Comparison of ENCODE assay signal across 8 mouse cellular contexts in genomic region chr16:18348601-18349175, GRCm38 (mm10). TPM values are rescaled to one million over a fixed set of nuclear protein-coding genes. Genes with fewer than 3 reads are reported as not detected.
A peak's percentile ranks its signal among the peaks of the same experiment; 100 is the strongest.
DNase-seq lines count a peak whose midpoint lies in the region; ATAC-seq and TF ChIP-seq lines count a peak whose summit lies in the region.

No protein-coding gene starts in this region.

- 0 out of 2 replicates have a peak overlapping the region, but pooled peaks have one; percentile 8 for H3K27ac ChIP-seq in cerebellum, adult 2 months (ENCODE audit: insufficient read depth, low read length)
- H3K27ac ChIP-seq in heart, embryonic 16.5 days (ENCODE audit: low read length) = no peak overlapping the region
- H3K27ac ChIP-seq in limb, embryonic 12.5 days = no peak overlapping the region
- peak overlapping the region; percentile 78 for H3K27ac ChIP-seq in midbrain, embryonic 16.5 days (ENCODE audit: low read length)

- no peak for TF ChIP-seq CTCF in cerebellum, adult 2 months (IDR thresholded peaks at IDR 0.05; ENCODE audit: borderline replicate concordance, insufficient read depth, low read depth, low read length)
- TF ChIP-seq CTCF in brain, embryonic 14.5 days (IDR thresholded peaks at IDR 0.05; ENCODE audit: borderline replicate concordance, extremely low read depth, insufficient read depth, insufficient read length) = no peak

- WGBS in cerebellum, adult 2 months = 0% methylated on average over 28 of the region's 28 CpGs
- 0% methylated on average over 28 of the region's 28 CpGs for WGBS in heart, embryonic 16.5 days
- WGBS in limb, embryonic 12.5 days = 1% methylated on average over 28 of the region's 28 CpGs
- WGBS in midbrain, embryonic 16.5 days = under 1% methylated on average over 27 of the region's 28 CpGs

- H3K9me3 ChIP-seq in heart, embryonic 16.5 days (replicated peaks; ENCODE audit: control insufficient read depth, low read length) = no peaks in the 10 kb centered on the region
- H3K9me3 ChIP-seq in limb, embryonic 12.5 days = no peaks in the 10 kb centered on the region
- H3K9me3 ChIP-seq in midbrain, embryonic 16.5 days (replicated peaks; ENCODE audit: control insufficient read depth, low read length, poor library complexity, severe bottlenecking) = no peaks in the 10 kb centered on the region

- H3K4me1 ChIP-seq in cerebellum, adult 2 months (ENCODE audit: control insufficient read depth, insufficient read depth, low read length) = peaks cover 28% of the 10 kb centered on the region
- peaks cover 14% of the 10 kb centered on the region for H3K4me1 ChIP-seq in heart, embryonic 16.5 days (ENCODE audit: control insufficient read depth, insufficient read depth, low read length)
- peaks cover 13% of the 10 kb centered on the region for H3K4me1 ChIP-seq in limb, embryonic 12.5 days (replicated peaks)
- H3K4me1 ChIP-seq in midbrain, embryonic 16.5 days (ENCODE audit: control insufficient read depth, insufficient read depth, low read length) = peaks cover 32% of the 10 kb centered on the region

- peak overlapping the region; percentile 82 for H3K9ac ChIP-seq in heart, embryonic 16.5 days (ENCODE audit: low read length)
- peak overlapping the region; percentile 72 for H3K9ac ChIP-seq in limb, embryonic 12.5 days (replicated peaks)
- peak overlapping the region; percentile 94 for H3K9ac ChIP-seq in midbrain, embryonic 16.5 days (ENCODE audit: low read depth, low read length)

- DNase-seq in cerebellum, adult 2 months = peak; percentile 59 to 68
- no peak for DNase-seq in cerebellum, adult 8-10 months
- peak; percentile 69 for DNase-seq in 3134 (ENCODE audit: extremely low read depth, insufficient read length, low spot score)
- peak; percentile 59 for DNase-seq in brain, embryonic 14.5 days (ENCODE audit: low read depth)
- no peak for DNase-seq in spleen, postnatal 4 days (ENCODE audit: low spot score in 2 of 2)

- peak overlapping the region; percentile 94 for H3K4me3 ChIP-seq in cerebellum, adult 2 months (replicated peaks; ENCODE audit: insufficient read depth, low read depth, low read length)
- peak overlapping the region; percentile 81 for H3K4me3 ChIP-seq in heart, embryonic 16.5 days (ENCODE audit: low read length)
- peak overlapping the region; percentile 71 for H3K4me3 ChIP-seq in limb, embryonic 12.5 days (replicated peaks)
- peak overlapping the region; percentile 97 for H3K4me3 ChIP-seq in midbrain, embryonic 16.5 days (ENCODE audit: low read depth, low read length)

- no peaks in the 10 kb centered on the region for H3K36me3 ChIP-seq in heart, embryonic 16.5 days (ENCODE audit: control insufficient read depth, insufficient read depth)
- H3K36me3 ChIP-seq in limb, embryonic 12.5 days = no peaks in the 10 kb centered on the region
- H3K36me3 ChIP-seq in midbrain, embryonic 16.5 days (ENCODE audit: control insufficient read depth, insufficient read depth, low read length) = no peaks in the 10 kb centered on the region

- peak overlapping the region; percentile 99 for H3K4me2 ChIP-seq in heart, embryonic 16.5 days (ENCODE audit: low read depth, low read length)
- peak overlapping the region; percentile 99 for H3K4me2 ChIP-seq in limb, embryonic 12.5 days
- peak overlapping the region; percentile 77 for H3K4me2 ChIP-seq in midbrain, embryonic 16.5 days (ENCODE audit: low read length)

- TF ChIP-seq POLR2A in cerebellum, adult 2 months (IDR thresholded peaks at IDR 0.05; ENCODE audit: borderline replicate concordance, insufficient read depth, low read length) = no peak
- TF ChIP-seq POLR2A in brain, embryonic 14.5 days (IDR thresholded peaks at IDR 0.05; ENCODE audit: borderline replicate concordance, extremely low read depth, insufficient read depth, insufficient read length, poor library complexity, severe bottlenecking) = no peak

- no peak for ATAC-seq in heart, embryonic 16.5 days (replicated peaks; ENCODE audit: extremely low read depth, insufficient read depth, low FRiP score)
- ATAC-seq in limb, embryonic 12.5 days (ENCODE audit: insufficient number of reproducible peaks, insufficient read depth, low FRiP score, low TSS enrichment, low read depth) = no peak
- peak; percentile 1 for ATAC-seq in midbrain, embryonic 16.5 days

- H3K27me3 ChIP-seq in cerebellum, adult 2 months (ENCODE audit: control insufficient read depth, insufficient read depth, low read length) = no peaks in the 10 kb centered on the region
- peaks cover 11% of the 10 kb centered on the region for H3K27me3 ChIP-seq in heart, embryonic 16.5 days (ENCODE audit: control insufficient read depth, insufficient read depth, low read length)
- peaks cover 48% of the 10 kb centered on the region for H3K27me3 ChIP-seq in limb, embryonic 12.5 days
- H3K27me3 ChIP-seq in midbrain, embryonic 16.5 days (ENCODE audit: control insufficient read depth, insufficient read depth, low read depth, low read length) = no peaks in the 10 kb centered on the region

RNA-seq across cellular contexts. Expression of gene Arvcf, which starts 0.7 kb away (rescaled TPM):
- 34.7 and 38.7 TPM in 2 replicates for polyA plus RNA-seq in cerebellum, adult 2 months (2012; rRNA removed)
- polyA plus RNA-seq in brain, embryonic 14.5 days (2012; rRNA removed) = 169 and 189 TPM in 2 replicates
- polyA plus RNA-seq in heart, embryonic 16.5 days (2015; fragmentation: Nextera tagmentation; extraction: Ambion mirVana) = 33.1 and 39.5 TPM in 2 replicates
- polyA plus RNA-seq in limb, embryonic 12.5 days (2016; fragmentation: Nextera tagmentation; extraction: Ambion mirVana) = 46.3 and 50.6 TPM in 2 replicates
- polyA plus RNA-seq in midbrain, embryonic 16.5 days (2015; fragmentation: Nextera tagmentation; extraction: Ambion mirVana) = 77.1 and 80.2 TPM in 2 replicates

RNA-seq across cellular contexts. Expression of gene Tango2, which starts 0.8 kb away (rescaled TPM):
- polyA plus RNA-seq in cerebellum, adult 2 months (2012; rRNA removed) = 202 and 210 TPM in 2 replicates
- polyA plus RNA-seq in brain, embryonic 14.5 days (2012; rRNA removed) = 69.4 and 78.6 TPM in 2 replicates
- 72.9 and 74.6 TPM in 2 replicates for polyA plus RNA-seq in heart, embryonic 16.5 days (2015; fragmentation: Nextera tagmentation; extraction: Ambion mirVana)
- polyA plus RNA-seq in limb, embryonic 12.5 days (2016; fragmentation: Nextera tagmentation; extraction: Ambion mirVana) = 21.7 and 21.8 TPM in 2 replicates
- 78.7 and 82.5 TPM in 2 replicates for polyA plus RNA-seq in midbrain, embryonic 16.5 days (2015; fragmentation: Nextera tagmentation; extraction: Ambion mirVana)

RNA-seq across cellular contexts. Expression of gene Dgcr8, which starts 59.6 kb away (rescaled TPM):
- polyA plus RNA-seq in cerebellum, adult 2 months (2012; rRNA removed) = 56.0 and 57.7 TPM in 2 replicates
- 76.2 and 82.0 TPM in 2 replicates for polyA plus RNA-seq in brain, embryonic 14.5 days (2012; rRNA removed)
- polyA plus RNA-seq in heart, embryonic 16.5 days (2015; fragmentation: Nextera tagmentation; extraction: Ambion mirVana) = 19.0 and 20.3 TPM in 2 replicates
- polyA plus RNA-seq in limb, embryonic 12.5 days (2016; fragmentation: Nextera tagmentation; extraction: Ambion mirVana) = 41.7 and 42.9 TPM in 2 replicates
- polyA plus RNA-seq in midbrain, embryonic 16.5 days (2015; fragmentation: Nextera tagmentation; extraction: Ambion mirVana) = 31.1 and 32.7 TPM in 2 replicates

Comparison
In these comparisons a context has a peak if more than half of its experiments do, and no peak if none do; other contexts are left out.
1. DNase-seq: peak in cerebellum, adult 2 months (2 of 2), 3134 (single experiment) and brain, embryonic 14.5 days (single experiment); none in cerebellum, adult 8-10 months (single experiment) and spleen, postnatal 4 days (0 of 2).
2. H3K27ac ChIP-seq: peak in cerebellum, adult 2 months (single experiment) and midbrain, embryonic 16.5 days (single experiment); none in heart, embryonic 16.5 days (single experiment) and limb, embryonic 12.5 days (single experiment).
3. Peak in every context shown above with its lines, with median percentiles within 50 percentile points of each other: H3K4me3 ChIP-seq, H3K4me2 ChIP-seq and H3K9ac ChIP-seq.